Mouse (Mus musculus) spleen, adult 2 months (tissue): ENCODE results near the gene Lsm14b.

ENCODE experiments used
- CTCF ChIP-seq: fragments of 200-500 bp; IDR thresholded peaks from 2 replicates; pipeline ENCODE4 v1.5.1; 2011; ENCODE audit warnings: mild to moderate bottlenecking, inconsistent platforms; ENCODE audit not compliant: insufficient read depth, insufficient read length, insufficient replicate concordance; ENCODE audit errors: extremely low read depth
- POLR2A ChIP-seq: fragments of 200-500 bp; IDR thresholded peaks from 2 replicates; pipeline ENCODE4 v1.6.1; 2011; ENCODE audit warnings: low read depth, low read length, inconsistent platforms

DNA sequence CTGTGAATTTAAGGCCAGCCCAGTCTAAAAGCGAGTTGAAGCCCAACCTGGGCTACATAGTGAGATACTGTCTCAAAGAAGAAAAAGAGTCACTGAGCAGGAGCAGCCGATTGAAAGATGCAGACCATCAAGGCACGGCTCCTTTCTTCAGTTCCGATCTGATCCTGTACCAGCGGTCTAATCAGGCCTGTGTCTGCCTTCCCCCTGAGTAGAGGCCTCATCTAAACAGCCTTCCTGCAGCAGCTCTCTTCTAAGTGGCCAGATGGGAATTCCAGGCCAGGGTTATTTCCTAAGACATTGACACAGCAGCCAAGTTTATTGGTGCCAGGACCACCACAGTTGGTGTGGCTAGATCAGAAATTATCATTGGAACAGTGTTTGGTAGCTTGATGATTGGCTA, 31.7 kb upstream of the Lsm14b start:
- TF ChIP-seq POLR2A (no peak), CTCF (no peak)
